Mouse (Mus musculus) megakaryocyte, embryonic 14.5 days (primary cell): ENCODE results near the gene Diras2. TPM values are rescaled to one million over a fixed set of nuclear protein-coding genes. Genes with fewer than 3 reads are reported as not detected.

Experiments used
- H3K27me3 ChIP-seq: replicated peaks from 2 replicates; pipeline ENCODE3; 2012; ENCODE audit warnings: inconsistent platforms
- H3K36me3 ChIP-seq: replicated peaks from 2 replicates; pipeline ENCODE3; 2012; ENCODE audit warnings: low read length, inconsistent platforms, mixed read lengths
- H3K4me1 ChIP-seq: 2 replicates; pipeline ENCODE4 v1.6.1; 2012; ENCODE audit warnings: inconsistent platforms
- H3K4me3 ChIP-seq: replicated peaks from 2 replicates; pipeline ENCODE3; 2012; ENCODE audit warnings: moderate library complexity, mild to moderate bottlenecking, inconsistent platforms
- H3K9me3 ChIP-seq: 2 replicates; pipeline ENCODE4 v1.6.1; 2012; ENCODE audit warnings: inconsistent platforms
- FLI1 ChIP-seq: IDR thresholded peaks from 2 replicates; pipeline ENCODE4 v1.6.1; 2012; ENCODE audit warnings: low read length, inconsistent platforms, mixed read lengths
- GATA1 ChIP-seq: IDR thresholded peaks from 3 replicates; pipeline ENCODE4 v1.6.1; 2012; ENCODE audit warnings: mixed read lengths, low read length, inconsistent platforms, borderline replicate concordance
- polyA plus RNA-seq: library from polyadenylated mRNA; stranded (reverse); fragments of >175 nt; gene quantifications from 2 replicates; pipeline ENCODE4 v1.2.3, GENCODE M21; 2012; ENCODE audit warnings: low replicate concordance; ENCODE audit not compliant: insufficient read depth

Gene Diras2
- polyA plus RNA-seq, 1 experiment, result 1.3 TPM

- Histone ChIP-seq H3K9me3 (no peaks in the 10 kb centered on the region), H3K4me3 (peak overlapping the region; percentile 62)
Measured at GRCm38 (mm10) chr13:52571591-52572384, 40.7 kb upstream of the Diras2 start.

GRCm38 (mm10) chr13:52570276-52570675, 39.2 kb upstream of the Diras2 start:
- TF ChIP-seq FLI1, result no peak
- no peak for TF ChIP-seq GATA1
- peaks cover 97% of the 10 kb centered on the region for H3K4me1 ChIP-seq
- H3K27me3 ChIP-seq, result no peaks in the 10 kb centered on the region
- peaks cover 35% of the 10 kb centered on the region for H3K36me3 ChIP-seq
- H3K9me3 ChIP-seq, result no peaks in the 10 kb centered on the region
- H3K4me3 ChIP-seq, result peak overlapping the region; percentile 38

More at GRCm38 (mm10) chr13:52571591-52572384, 40.7 kb upstream of the Diras2 start:
- Histone ChIP-seq H3K36me3 (peaks cover 23% of the 10 kb centered on the region), H3K4me1 (peaks cover 97% of the 10 kb centered on the region), H3K27me3 (no peaks in the 10 kb centered on the region)
- TF ChIP-seq GATA1 (no peak), FLI1 (no peak)

DNA sequence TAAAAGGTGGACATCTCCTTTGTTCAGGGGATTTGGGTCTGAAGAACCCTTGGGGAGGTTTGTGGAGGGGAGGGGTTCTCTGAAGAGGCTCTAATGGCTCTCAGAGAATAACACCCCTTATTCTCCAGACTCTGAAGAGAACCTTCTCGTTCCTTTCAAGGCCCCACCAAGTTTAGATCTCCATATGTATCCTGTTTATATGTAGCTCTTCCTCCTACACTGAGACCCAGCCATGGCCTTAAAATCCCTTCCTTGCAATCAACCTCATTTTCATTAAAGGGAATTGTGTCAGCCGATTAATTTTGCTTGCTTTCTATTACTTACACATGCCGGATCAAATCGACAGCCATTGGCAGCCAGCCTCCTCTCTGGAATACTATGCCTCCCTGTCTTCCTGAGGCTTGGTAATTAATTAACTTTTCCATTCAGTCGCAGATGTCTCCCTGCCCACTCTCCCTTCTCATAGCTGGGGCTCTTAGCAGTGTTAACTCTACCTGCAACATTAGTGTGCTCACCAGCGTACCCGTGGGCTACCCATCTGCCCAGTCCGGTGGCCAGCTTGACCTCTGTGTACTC, 38.2 kb upstream of the Diras2 start:
- no peak overlapping the region for H3K4me3 ChIP-seq
- H3K4me1 ChIP-seq, result peaks cover 97% of the 10 kb centered on the region
- H3K27me3 ChIP-seq, result no peaks in the 10 kb centered on the region
- H3K36me3 ChIP-seq, result peaks cover 43% of the 10 kb centered on the region
- no peaks in the 10 kb centered on the region for H3K9me3 ChIP-seq
- TF ChIP-seq FLI1 (no peak), GATA1 (no peak)

GRCm38 (mm10) chr13:52566777-52567176, 35.7 kb upstream of the Diras2 start:
- TF ChIP-seq GATA1, result no peak
- no peak for TF ChIP-seq FLI1
- Histone ChIP-seq H3K4me1 (peaks cover 97% of the 10 kb centered on the region), H3K27me3 (no peaks in the 10 kb centered on the region), H3K9me3 (no peaks in the 10 kb centered on the region), H3K36me3 (peaks cover 49% of the 10 kb centered on the region), H3K4me3 (peak overlapping the region; percentile 87)

DNA sequence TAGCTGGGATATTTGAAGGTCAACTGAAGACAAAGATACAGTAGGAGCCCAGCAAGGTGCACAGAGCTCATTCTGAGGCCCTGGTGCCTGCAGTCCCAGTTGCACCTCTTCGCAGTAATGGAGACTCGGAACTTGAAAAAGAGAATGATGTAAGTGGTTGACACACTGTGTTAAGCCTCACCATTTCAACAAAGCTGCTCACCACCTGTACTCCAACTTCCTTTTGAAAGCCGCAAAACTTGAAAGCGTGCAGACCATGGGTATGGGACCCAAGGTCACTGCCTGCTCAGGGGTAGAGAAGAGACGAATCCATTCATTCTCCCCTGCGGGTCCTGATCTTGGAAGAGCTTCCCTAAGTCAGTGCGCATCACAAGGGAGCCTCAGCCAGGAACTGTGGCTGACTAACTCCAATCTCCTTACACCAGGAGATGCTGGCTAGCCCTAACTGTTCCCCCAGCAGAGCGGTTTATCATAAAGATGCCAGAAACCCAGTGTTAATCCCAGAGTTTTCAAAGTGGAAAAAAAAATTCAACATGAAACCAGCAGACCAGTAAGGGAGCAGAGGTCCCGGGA, 35.2 kb upstream of the Diras2 start:
- no peaks in the 10 kb centered on the region for H3K9me3 ChIP-seq
- peaks cover 53% of the 10 kb centered on the region for H3K36me3 ChIP-seq
- TF ChIP-seq FLI1, result no peak
- TF ChIP-seq GATA1, result no peak
- peaks cover 97% of the 10 kb centered on the region for H3K4me1 ChIP-seq
- no peaks in the 10 kb centered on the region for H3K27me3 ChIP-seq
- peak overlapping the region; percentile 87 for H3K4me3 ChIP-seq

- no peak for TF ChIP-seq GATA1
- TF ChIP-seq FLI1, result no peak
- Histone ChIP-seq H3K27me3 (no peaks in the 10 kb centered on the region), H3K36me3 (peaks cover 58% of the 10 kb centered on the region), H3K4me3 (no peak overlapping the region), H3K4me1 (peaks cover 99% of the 10 kb centered on the region), H3K9me3 (no peaks in the 10 kb centered on the region)
Measured at GRCm38 (mm10) chr13:52565103-52565739, 34.1 kb upstream of the Diras2 start.

DNA sequence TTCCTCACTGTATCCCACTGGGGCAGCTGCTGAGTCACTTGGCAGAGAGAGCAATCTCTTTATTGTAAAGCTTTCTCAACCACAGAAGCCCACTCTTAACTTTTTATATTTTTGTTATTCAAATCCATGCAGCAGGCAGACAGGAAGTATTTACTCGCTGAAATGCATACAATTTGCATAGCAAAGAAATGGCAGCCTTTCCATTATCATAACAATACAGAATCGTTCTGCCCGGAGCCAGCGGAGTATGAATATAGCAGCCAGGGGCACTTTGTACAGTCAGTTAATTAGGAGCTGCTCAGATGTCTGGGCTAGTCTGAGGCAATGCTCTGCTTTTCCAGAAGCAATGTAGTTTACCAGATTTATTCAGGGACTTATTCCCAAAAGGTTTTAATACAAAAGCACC, 31.1 kb upstream of the Diras2 start:
- Histone ChIP-seq H3K27me3 (no peaks in the 10 kb centered on the region), H3K9me3 (no peaks in the 10 kb centered on the region), H3K4me1 (peaks cover 93% of the 10 kb centered on the region), H3K36me3 (peaks cover 80% of the 10 kb centered on the region), H3K4me3 (no peak overlapping the region)
- TF ChIP-seq FLI1 (no peak), GATA1 (no peak)

GRCm38 (mm10) chr13:52561367-52562165, 30.5 kb upstream of the Diras2 start:
- H3K27me3 ChIP-seq, result no peaks in the 10 kb centered on the region
- no peak for TF ChIP-seq GATA1
- no peak for TF ChIP-seq FLI1
- no peak overlapping the region for H3K4me3 ChIP-seq
- peaks cover 84% of the 10 kb centered on the region for H3K36me3 ChIP-seq
- H3K4me1 ChIP-seq, result peaks cover 88% of the 10 kb centered on the region
- no peaks in the 10 kb centered on the region for H3K9me3 ChIP-seq

- no peaks in the 10 kb centered on the region for H3K9me3 ChIP-seq
Measured at GRCm38 (mm10) chr13:52557421-52557820, 26.3 kb upstream of the Diras2 start.

More at GRCm38 (mm10) chr13:52557421-52557820, 26.3 kb upstream of the Diras2 start:
- peaks cover 91% of the 10 kb centered on the region for H3K36me3 ChIP-seq
- H3K4me3 ChIP-seq, result no peak overlapping the region
- no peaks in the 10 kb centered on the region for H3K27me3 ChIP-seq
- no peak for TF ChIP-seq GATA1
- TF ChIP-seq FLI1, result no peak
- H3K4me1 ChIP-seq, result peaks cover 86% of the 10 kb centered on the region
